Mouse (Mus musculus) A20 (cell line): ENCODE results near the gene Skida1.

Source experiments
- DNase-seq: peaks from one replicate; pipeline ENCODE4 v3.0.0-alpha.2; 2011; ENCODE audit warnings: low read depth, low spot score

Gene Skida1

DNA sequence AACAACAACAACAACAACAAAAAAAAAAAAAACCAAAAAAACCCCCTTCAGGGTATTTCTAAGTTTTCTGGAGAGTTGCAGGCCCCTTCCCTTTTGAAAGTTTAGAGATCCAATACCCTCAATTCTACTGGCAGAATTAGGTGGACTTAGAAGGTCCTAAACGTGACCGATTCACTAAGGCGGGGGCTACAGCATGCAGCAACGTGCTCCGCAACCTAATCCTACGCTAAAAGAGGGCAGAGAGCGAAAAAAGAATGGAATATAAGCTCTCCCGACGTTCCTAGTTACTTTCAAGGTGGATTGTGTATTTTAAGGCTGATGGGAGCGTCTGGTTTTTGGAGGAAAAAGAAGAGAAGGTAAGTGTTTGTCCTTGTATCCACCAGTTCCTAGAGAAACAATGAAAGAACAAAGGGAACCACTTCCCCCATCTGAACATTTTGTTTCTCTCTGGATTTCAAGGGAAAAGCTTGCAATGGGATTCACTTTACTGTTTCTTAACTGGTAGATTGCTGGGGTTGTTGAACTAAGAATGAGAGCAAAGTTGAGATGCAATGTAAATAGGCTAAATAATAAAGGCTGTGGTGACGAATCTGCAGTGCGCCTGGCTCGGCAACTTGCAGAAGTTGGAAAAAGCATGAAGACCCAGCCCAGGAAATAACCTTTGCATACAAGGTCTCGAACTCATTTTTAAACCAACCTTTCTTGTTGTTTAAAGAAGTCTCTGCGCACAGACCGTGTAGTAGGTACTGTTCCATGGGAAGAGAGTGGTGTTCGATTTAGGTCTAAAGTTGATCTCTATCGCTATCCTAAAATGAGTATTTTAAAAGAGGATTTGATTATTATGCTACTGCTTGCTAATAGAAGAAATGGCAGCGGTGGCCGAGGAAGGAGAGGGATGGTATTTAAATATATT, 6.4 kb upstream of the Skida1 start, which contains the start of gene Mllt10:
Gene Mllt10 (plus strand): TSS at position 222 of the 913 bp plus-strand sequence.
- peak; percentile 78 for DNase-seq

GRCm38 (mm10) chr2:18053951-18054530, 5.2 kb upstream of the Skida1 start:
- DNase-seq, result no peak

DNA sequence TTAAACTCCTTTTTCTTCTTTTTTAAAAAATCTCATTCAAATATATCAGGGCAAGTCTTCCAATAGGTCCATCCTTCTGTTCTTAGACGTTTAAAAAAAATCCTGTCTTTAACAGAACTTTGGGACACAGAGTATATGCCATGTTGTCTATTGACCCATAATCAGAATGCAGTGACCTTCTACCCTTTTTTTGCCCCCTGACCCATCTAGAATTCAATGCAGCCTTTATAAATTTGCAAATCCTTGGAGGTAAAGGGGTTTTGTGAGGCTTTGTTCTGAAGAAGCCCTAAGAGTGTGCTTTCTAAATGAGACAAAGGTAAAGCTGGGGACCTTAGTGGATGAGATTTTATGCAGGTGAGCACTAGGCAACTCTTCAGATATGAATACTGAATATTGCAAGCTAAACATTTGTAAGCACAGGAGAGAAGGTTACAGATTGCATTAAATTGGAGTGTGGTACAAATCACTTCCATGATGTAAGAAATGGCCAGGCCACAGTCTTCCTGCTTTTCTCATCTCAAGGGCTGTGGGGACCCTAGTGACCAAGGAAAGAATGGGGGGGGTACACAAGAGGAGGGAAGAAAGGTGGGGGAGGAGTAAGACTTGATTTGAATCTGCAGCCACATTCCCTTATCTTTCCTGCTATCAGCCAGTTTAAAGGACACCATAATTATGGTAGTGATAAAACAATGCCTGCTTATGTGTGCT, 4.5 kb upstream of the Skida1 start:
- DNase-seq, result no peak

GRCm38 (mm10) chr2:18052581-18052980, 3.7 kb upstream of the Skida1 start:
- DNase-seq, result no peak

GRCm38 (mm10) chr2:18051831-18052170, 3.0 kb upstream of the Skida1 start:
- DNase-seq, result no peak

- DNase-seq, result no peak
Measured at GRCm38 (mm10) chr2:18051026-18051830, 2.4 kb upstream of the Skida1 start.

- peak; percentile 85 for DNase-seq
Measured at GRCm38 (mm10) chr2:18050541-18050985, 1.7 kb upstream of the Skida1 start.

- peak; percentile 64 for DNase-seq
Measured at GRCm38 (mm10) chr2:18050018-18050417, 1.2 kb upstream of the Skida1 start.

DNA sequence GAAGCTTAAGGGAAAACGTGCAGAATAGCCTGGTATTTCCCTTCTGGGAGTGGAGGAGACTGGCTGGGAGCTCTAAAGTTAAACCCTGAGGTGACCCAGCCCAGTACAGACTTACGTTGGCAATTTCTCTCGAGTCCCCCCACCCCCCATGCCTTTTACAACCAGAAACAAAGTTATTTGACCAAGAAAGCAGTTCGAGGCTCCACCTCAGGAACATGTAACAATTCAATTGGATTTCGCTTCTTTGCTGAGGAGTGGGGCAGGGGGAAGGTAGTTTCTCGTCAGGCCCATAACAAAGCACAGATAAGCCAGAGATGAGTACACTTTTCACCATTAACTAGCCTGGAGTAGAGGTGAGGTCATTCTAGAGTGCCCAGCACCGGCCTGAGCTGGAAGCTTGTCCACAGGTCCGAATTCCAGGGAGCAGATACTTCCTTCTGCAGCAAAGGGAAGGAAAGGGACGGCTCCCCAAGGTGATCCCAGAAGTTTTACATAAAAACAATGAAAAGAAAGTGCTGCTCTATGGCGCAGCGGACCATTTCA, 499 bp upstream of the Skida1 start:
- peak; percentile 82 for DNase-seq

DNA sequence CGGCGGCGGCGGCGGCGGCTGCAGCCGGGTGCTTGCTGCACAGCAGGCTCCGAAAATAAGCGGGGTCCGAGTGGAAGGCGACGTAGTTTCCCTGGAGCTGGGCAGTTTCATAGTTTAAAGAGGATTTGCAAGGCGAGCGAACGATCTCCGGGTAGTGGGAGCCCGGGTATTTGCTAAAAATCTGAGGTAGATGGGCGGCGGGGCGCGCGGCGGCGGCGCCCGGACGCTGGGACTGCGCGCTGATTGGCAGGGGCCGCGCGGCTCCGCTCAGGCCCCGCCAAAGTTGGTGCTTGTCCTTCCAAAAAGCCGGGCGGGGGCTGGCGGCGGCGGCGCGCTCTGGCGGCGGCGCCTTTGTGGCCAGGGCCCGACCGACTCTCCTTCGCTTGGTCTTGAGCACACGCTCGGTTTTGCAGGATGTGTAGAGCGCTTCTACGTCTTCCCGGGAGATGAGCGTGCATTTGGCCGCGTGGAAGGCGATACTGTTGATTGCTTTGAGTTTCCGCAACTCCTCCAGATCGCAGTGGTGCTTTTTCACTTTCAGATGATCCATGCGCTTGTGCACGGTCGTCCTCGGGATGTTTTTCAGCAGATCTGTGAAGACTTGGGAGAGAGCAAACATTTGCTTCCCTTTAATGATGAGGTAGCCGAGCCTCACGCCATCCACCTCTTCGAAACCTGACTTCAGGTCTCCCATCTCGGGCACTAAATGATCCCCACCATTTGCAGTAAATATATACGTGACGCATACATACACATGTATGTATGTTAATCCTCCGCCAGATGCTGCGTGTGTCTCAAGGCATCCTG, 1.0 kb downstream of the Skida1 start:
- DNase-seq, result peak; percentile 89

DNA sequence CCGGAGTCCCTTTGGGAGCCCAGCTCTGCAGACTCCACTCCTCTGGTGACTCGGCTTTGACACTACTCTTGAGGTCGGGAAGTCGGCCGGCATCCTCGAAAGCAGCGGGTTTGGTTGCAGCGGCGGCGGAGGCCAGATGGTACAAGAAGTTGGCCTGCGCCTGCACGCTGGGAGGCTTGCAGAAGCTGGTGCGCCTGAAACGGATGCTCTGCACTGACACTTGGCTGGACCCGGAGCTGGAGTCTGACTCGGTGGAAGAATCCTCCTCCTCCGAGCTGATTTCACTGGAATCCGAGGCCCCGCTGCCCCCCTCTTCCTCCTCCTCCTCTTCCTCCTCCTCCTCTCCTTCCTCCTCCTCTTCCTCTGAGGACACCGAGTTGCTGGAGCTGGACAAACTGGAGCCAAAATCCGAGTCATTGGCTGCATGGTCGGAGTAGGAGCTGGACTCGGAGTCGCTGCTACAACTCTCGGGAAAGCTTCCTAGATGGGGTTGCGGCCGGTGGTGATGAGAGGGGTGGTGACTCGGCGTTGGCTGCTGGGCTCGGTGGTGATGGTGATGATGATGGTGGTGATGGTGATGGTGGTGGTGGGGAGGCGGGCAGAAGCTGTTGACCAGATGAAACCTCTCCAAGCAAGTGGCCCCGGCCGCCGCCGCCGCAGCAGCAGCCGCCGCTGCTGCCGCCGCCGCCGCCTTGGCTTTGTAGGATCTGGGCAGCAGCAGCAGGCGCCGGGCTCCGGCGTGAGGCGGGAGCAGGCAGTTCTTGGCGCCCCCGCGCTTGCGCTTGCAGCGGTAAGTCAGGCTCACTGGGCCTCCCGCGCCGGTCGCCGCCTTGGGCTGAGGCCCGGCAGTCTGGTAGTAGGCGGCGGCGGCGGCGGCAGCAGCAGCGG, 1.8 kb downstream of the Skida1 start:
- DNase-seq, result peak; percentile 85

DNA sequence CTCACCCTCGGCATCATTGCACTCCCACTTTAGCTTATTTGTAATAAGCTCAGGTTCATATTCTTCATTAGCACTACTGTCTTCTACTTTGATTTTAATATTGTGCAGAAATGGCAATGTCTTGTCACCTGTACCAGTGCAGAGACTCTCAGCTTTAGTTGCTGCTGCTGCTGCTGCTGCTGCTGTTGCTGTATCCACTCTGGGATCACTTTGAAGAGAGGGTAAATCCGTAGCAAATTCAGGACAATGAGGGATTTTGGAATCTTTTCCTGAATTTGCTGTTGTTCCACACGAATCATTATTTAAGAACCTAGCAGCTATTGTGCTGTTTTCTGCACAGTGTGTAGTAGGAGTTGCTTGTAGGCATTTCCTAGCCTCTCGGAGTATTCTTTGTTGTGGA, 2.7 kb downstream of the Skida1 start:
- no peak for DNase-seq

- no peak for DNase-seq
Measured at GRCm38 (mm10) chr2:18045781-18046181, 3.1 kb downstream of the Skida1 start.

DNA sequence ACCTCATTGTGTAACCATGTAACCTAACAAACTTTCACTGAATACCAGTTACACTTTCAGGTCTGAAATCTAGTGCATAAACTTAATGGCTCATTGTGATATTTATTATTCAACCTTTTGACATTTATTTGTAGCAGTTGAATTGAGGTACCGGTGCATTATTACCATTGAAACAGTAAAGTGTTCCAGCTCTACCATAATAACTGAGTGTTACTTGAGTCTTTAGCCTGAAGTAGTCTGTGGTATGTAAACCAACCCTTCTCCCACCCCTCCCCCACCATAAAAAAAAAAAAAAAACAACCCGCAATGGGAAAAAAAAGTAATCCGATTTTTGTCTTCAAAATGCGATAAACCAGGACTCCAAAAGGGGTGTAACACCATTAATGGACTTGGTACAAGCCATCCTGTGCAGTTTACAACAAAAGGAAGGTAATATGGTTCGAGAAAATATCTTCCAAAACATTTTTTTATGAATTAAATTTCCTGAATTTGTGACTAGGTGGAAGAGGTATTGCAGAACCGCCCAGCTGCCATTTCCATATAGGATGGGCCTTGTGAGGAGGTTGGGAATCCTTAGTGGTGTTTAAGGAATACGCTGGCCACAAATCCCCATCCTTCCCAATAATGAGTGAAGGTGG, 3.6 kb downstream of the Skida1 start:
- DNase-seq, result no peak

DNA sequence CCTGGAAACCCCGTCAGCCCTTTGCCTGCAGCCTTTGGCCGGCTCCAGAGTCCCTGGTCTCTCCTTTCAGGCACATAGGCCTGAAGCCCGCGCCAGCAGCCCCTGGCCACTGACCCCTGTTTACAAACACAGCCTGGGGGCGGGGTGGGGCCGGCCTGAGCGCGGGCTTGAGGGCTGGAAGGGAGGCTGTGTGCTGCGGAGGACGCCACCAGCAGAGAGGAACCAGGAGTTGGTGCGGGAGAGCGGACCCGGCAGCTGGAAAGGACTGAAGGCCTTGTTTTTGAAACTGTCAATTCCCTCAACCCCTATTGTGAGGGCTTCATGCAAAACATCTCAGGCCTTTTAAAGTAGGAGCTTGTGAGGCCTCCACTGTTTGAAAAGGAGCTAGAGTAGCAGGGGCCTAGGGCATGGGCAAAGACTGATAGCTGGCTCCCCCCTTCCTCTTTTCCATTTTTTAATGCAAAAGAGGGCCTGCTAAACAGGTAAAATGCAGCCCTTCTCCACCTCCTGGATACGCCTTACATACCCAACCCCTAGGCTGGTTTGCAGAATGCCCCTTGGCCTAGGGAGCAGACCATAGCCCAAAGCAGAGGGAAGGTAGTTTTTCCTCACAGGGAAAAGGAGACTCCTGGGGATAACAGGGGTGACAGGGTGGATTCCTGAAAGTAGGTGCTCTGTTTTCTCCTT, 7.5 kb downstream of the Skida1 start:
- DNase-seq, result no peak

GRCm38 (mm10) chr2:18040347-18041160, 8.3 kb downstream of the Skida1 start:
- DNase-seq, result no peak

DNA sequence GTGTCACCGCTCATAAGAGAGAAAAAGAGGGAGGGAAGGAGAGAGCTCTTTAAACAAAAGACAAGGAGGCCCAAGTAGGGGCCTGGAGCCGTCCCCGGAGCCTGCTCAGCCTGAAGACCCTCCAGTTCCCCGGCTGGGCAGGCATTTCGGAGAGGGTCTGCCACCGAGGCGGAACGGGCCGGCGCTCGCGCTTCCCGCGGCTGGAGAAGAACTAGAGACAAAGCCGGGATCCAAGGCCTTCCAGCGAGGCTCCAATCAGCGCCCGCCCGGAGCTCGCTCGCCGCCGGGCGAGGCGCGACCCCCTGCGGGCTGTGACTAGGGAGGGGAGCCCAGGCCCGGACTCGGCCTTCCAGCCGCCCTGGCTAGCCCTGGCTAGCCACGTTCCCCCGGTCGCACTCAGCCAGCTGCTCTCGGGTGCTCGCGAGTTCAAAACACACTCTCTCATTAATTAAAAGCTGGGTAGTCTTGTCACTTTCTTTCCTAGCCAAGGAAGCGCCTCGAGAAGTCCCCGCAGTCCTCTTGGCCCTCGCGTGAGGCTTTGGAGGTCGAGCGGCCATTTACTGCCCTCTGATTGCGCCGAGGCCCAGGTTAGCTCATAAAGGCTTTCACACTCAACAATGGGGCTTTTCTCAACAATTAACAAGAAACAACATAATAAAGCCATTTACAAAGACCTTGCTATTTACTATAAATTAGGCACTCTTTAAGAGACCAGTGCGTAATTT, 9.1 kb downstream of the Skida1 start:
- no peak for DNase-seq
